Mouse (Mus musculus): ENCODE results near the gene Slc13a4. TPM values are rescaled to one million over a fixed set of nuclear protein-coding genes. Genes with fewer than 3 reads are reported as not detected.
A peak's percentile ranks its signal among the peaks of the same experiment; 100 is the strongest.

Slc13a4 gene
- total and polyA plus RNA-seq, 2 experiments from 2014 or later, result 0.11 to 0.22 TPM

DNA sequence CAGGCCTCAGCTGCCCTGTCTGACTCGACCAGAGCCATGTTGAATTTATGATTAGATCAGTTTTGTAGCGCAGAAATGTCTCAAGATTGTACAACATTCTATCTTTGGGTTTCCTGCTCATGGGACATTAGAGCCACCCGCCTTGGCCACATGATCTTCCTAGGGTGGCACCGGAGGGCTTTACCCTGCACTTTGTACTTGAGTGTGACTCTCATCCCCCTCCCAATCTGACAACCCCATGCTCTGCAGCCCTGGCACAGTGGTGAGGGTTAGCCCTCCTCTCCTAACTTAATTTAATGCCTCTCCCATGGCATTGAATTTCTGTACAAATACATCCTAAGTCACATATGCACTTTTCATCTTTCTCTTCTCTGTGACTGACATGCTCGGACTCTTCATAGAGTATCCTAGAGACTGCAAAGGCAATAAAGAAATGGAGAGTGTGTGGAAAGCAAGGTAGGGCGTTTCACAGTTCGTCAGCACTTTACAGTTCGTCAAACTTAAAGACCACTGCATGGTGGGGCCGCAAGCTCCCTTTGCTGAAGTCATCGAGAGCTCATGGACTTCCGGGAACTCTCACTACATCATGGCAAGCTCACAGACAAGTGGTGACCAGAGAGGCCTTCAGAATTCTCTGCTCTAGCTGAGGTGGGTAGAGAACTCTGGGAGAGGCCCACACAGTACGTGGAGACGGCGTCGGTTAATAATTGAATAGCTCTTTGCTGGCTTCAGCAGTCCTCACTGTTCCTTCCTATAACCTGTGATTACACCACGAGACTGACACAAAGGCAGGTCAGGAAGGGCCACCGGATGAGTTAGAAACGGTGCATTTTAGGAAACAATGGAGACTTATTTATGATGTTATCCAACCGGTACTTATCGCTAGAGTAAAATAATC is 35.8 kb downstream of the Slc13a4 start:
- Histone ChIP-seq H3K4me1 (ENCODE audit: control insufficient read depth, insufficient read depth) (no peaks in the 10 kb centered on the region), H3K9ac (replicated peaks; ENCODE audit: low read depth, low read length) (no peak overlapping the region), H3K4me2 (ENCODE audit: low read depth, low read length) (no peak overlapping the region), H3K9me3 (replicated peaks; ENCODE audit: control insufficient read depth, low read length) (no peaks in the 10 kb centered on the region), H3K36me3 (replicated peaks; ENCODE audit: control insufficient read depth, insufficient read depth, low read length) (no peaks in the 10 kb centered on the region), H3K4me3 (ENCODE audit: low read depth, low read length) (no peak overlapping the region), H3K27ac (ENCODE audit: low read depth) (no peak overlapping the region), H3K27me3 (ENCODE audit: control insufficient read depth, insufficient read depth, low read length) (no peaks in the 10 kb centered on the region)
- no peak for DNase-seq (ENCODE audit: low spot score)
- WGBS, result 84% methylated on average over 20 of the region's 20 CpGs
- TF ChIP-seq CTCF (IDR thresholded peaks at IDR 0.05; ENCODE audit: low read depth) (no peak), EP300 (IDR thresholded peaks at IDR 0.05; ENCODE audit: low read depth) (no peak)
- ATAC-seq (ENCODE audit: insufficient read depth, low read depth), result no peak

DNA sequence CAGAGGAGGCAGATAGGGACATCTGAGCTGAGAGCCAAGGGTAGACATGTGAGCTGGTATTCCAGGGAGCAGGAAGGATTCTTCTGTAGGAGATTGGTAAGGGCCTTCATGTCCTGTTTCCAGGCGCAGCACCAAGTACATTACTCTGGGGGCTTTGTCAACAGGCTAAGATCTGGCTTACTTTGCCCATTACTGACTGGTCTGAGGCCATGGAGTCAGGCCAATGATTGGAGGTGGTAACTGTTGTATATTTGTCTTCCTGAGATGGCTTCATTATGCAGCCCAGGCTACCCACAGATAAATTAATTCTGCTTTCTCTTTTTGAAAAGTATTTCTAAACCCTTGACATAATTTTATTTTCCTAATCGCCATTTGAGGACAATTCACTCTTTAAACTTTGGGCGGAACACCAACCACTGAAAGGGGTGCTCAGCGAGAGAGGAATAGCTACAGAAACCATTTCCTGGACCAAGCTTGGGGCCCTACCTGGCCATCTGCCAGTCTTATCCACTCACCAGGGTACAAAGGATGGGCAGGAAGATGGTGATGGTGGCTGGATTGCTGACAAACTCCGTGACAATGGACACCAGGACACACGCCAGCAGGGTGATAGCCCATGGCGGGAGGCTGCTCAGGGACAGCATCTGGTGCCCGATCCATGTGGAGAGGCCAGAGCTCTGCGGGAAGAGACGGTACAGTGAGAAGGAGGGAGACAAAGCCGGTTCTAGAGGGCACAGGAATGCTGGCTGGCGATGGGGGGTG is 36.7 kb downstream of the Slc13a4 start:
- Histone ChIP-seq H3K9ac (replicated peaks; ENCODE audit: low read depth, low read length) (no peak overlapping the region), H3K4me2 (ENCODE audit: low read depth, low read length) (no peak overlapping the region), H3K27ac (ENCODE audit: low read depth) (no peak overlapping the region), H3K36me3 (replicated peaks; ENCODE audit: control insufficient read depth, insufficient read depth, low read length) (no peaks in the 10 kb centered on the region), H3K4me1 (ENCODE audit: control insufficient read depth, insufficient read depth) (no peaks in the 10 kb centered on the region), H3K4me3 (ENCODE audit: low read depth, low read length) (no peak overlapping the region), H3K9me3 (replicated peaks; ENCODE audit: control insufficient read depth, low read length) (no peaks in the 10 kb centered on the region), H3K27me3 (ENCODE audit: control insufficient read depth, insufficient read depth, low read length) (no peaks in the 10 kb centered on the region)
- no peak for TF ChIP-seq CTCF (IDR thresholded peaks at IDR 0.05; ENCODE audit: low read depth)
- no peak for TF ChIP-seq EP300 (IDR thresholded peaks at IDR 0.05; ENCODE audit: low read depth)
- 78% methylated on average over 12 of the region's 12 CpGs for WGBS
- no peak for ATAC-seq (ENCODE audit: insufficient read depth, low read depth)
- DNase-seq (ENCODE audit: low spot score), result no peak

GRCm38 (mm10) chr6:35269643-35270042 is 38.3 kb downstream of the Slc13a4 start:
- H3K4me2 ChIP-seq (ENCODE audit: low read depth, low read length), result no peak overlapping the region
- no peak overlapping the region for H3K4me3 ChIP-seq (ENCODE audit: low read depth, low read length)
- H3K4me1 ChIP-seq (ENCODE audit: control insufficient read depth, insufficient read depth), result no peaks in the 10 kb centered on the region
- DNase-seq (ENCODE audit: low spot score) (no peak), ATAC-seq (ENCODE audit: insufficient read depth, low read depth) (no peak)
- H3K9ac ChIP-seq (replicated peaks; ENCODE audit: low read depth, low read length), result no peak overlapping the region
- TF ChIP-seq CTCF (IDR thresholded peaks at IDR 0.05; ENCODE audit: low read depth) (no peak), EP300 (IDR thresholded peaks at IDR 0.05; ENCODE audit: low read depth) (no peak)
- H3K27ac ChIP-seq (ENCODE audit: low read depth), result no peak overlapping the region
- 65% methylated on average over 13 of the region's 13 CpGs for WGBS
- no peaks in the 10 kb centered on the region for H3K27me3 ChIP-seq (ENCODE audit: control insufficient read depth, insufficient read depth, low read length)
- H3K36me3 ChIP-seq (replicated peaks; ENCODE audit: control insufficient read depth, insufficient read depth, low read length), result no peaks in the 10 kb centered on the region
- no peaks in the 10 kb centered on the region for H3K9me3 ChIP-seq (replicated peaks; ENCODE audit: control insufficient read depth, low read length)

DNA sequence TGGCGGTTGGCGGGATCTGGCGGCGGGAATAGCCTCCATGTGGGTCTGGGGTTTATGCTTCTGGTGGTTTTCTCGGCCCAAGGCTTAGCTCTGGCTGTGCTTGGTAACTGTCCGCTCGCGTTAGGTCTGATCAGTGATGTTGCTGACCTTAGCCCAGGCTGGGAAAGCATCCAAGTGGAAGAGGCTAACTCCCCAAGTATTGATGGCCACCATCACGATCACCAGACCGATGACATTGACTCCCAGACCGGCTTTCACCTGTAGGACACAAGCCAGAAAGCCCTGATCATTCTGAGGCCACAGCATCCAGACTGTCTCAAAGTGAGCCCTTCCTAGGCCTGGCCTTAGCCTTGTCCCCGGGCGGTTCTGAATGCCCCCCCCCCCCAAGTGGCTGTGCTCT is 39.2 kb downstream of the Slc13a4 start:
- no peak for ATAC-seq (ENCODE audit: insufficient read depth, low read depth)

DNA sequence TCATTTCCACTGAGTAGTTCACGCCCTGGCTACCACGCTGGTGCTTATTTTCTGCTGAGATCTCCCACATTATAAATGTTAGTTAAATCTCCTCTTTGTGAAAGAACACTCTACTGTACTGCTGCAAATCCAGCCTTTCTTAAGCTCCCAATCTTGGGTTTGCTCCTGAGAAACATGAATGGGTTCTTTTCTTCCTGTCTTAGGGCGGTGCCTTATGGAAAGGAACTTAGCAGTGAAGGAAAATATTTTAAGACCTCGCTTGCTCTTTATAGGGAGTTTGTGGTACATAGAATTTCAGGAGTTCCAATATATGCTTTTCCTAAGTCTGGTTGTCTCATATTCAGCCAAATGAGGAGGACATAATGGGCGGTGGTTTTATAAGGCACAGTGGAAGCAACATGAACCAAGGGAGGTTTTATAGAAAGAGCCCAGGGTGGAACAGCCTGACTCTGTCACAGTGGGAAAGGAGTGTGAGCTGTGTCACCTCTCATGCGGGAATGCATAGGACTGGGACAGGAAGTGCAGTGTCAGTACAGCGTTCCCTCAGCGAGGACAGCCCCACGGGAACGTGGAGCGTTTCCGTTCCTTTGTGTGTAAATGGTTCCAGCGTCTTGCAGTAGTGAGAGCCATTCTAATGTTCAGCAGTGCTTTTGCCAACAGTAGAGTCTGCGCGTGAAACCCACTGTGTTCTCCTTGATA is 42.2 kb downstream of the Slc13a4 start:
- no peak overlapping the region for H3K9ac ChIP-seq (replicated peaks; ENCODE audit: low read depth, low read length)
- H3K27ac ChIP-seq (ENCODE audit: low read depth), result peak overlapping the region; percentile 61
- 56% methylated on average over 15 of the region's 15 CpGs for WGBS
- peaks cover 28% of the 10 kb centered on the region for H3K36me3 ChIP-seq (replicated peaks; ENCODE audit: control insufficient read depth, insufficient read depth, low read length)
- DNase-seq (ENCODE audit: low spot score) (peak; percentile 40), ATAC-seq (ENCODE audit: insufficient read depth, low read depth) (peak; percentile 80)
- TF ChIP-seq EP300 (IDR thresholded peaks at IDR 0.05; ENCODE audit: low read depth) (no peak), CTCF (IDR thresholded peaks at IDR 0.05; ENCODE audit: low read depth) (no peak)
- H3K27me3 ChIP-seq (ENCODE audit: control insufficient read depth, insufficient read depth, low read length), result no peaks in the 10 kb centered on the region
- H3K4me1 ChIP-seq (ENCODE audit: control insufficient read depth, insufficient read depth), result 0 out of 2 replicates have a peak, but pooled peaks cover 2% of the 10 kb centered on the region
- no peak overlapping the region for H3K4me3 ChIP-seq (ENCODE audit: low read depth, low read length)
- no peaks in the 10 kb centered on the region for H3K9me3 ChIP-seq (replicated peaks; ENCODE audit: control insufficient read depth, low read length)
- peak overlapping the region; percentile 14; the same call in 1 of the 2 replicates for H3K4me2 ChIP-seq (ENCODE audit: low read depth, low read length)

More for the DNA sequence above, 39.2 kb downstream of the Slc13a4 start:
- Histone ChIP-seq H3K9me3 (replicated peaks; ENCODE audit: control insufficient read depth, low read length) (no peaks in the 10 kb centered on the region), H3K9ac (replicated peaks; ENCODE audit: low read depth, low read length) (no peak overlapping the region), H3K27ac (ENCODE audit: low read depth) (no peak overlapping the region), H3K4me1 (ENCODE audit: control insufficient read depth, insufficient read depth) (no peaks in the 10 kb centered on the region), H3K4me2 (ENCODE audit: low read depth, low read length) (no peak overlapping the region), H3K4me3 (ENCODE audit: low read depth, low read length) (no peak overlapping the region), H3K27me3 (ENCODE audit: control insufficient read depth, insufficient read depth, low read length) (no peaks in the 10 kb centered on the region), H3K36me3 (replicated peaks; ENCODE audit: control insufficient read depth, insufficient read depth, low read length) (peaks cover 4% of the 10 kb centered on the region)
- 94% methylated on average over 13 of the region's 13 CpGs for WGBS
- no peak for DNase-seq (ENCODE audit: low spot score)
- TF ChIP-seq CTCF (IDR thresholded peaks at IDR 0.05; ENCODE audit: low read depth) (no peak), EP300 (IDR thresholded peaks at IDR 0.05; ENCODE audit: low read depth) (no peak)

Data from heart, postnatal 0 days (tissue).